Mouse (Mus musculus) layer of hippocampus, adult 8-10 months (tissue): Measurements from ENCODE around the gene Cxcl12. TPM values are rescaled to one million over a fixed set of nuclear protein-coding genes. Genes with fewer than 3 reads are reported as not detected.

ENCODE experiments used
- DNase-seq, 2 experiments: peaks; one replicate each; pipeline ENCODE4 v3.0.0; 2022; ENCODE audit warnings: low spot score in 2 of 2
- total RNA-seq, 4 experiments: library from RNA; stranded (reverse); gene quantifications; 2 replicates each; pipeline ENCODE4 v1.2.4; 2022

The Cxcl12 gene
- total RNA-seq, 4 experiments from 2014 or later, result 39.9 to 55.6 (median 46.7) TPM

- DNase-seq, result no peak
Measured at GRCm38 (mm10) chr6:117219300-117219680, 51.0 kb downstream of the Cxcl12 start.

GRCm38 (mm10) chr6:117219911-117220481 lies 51.7 kb downstream of the Cxcl12 start:
- DNase-seq, result no peak

GRCm38 (mm10) chr6:117220831-117221345 lies 52.6 kb downstream of the Cxcl12 start:
- DNase-seq, result no peak
